ENCODE assay signal across 8 mouse cellular contexts in genomic region chr12:17253069-17253468, GRCm38 (mm10). TPM values are rescaled to one million over a fixed set of nuclear protein-coding genes. Genes with fewer than 3 reads are reported as not detected.
DNase-seq lines count a peak whose midpoint lies in the region; ATAC-seq and TF ChIP-seq lines count a peak whose summit lies in the region.

No protein-coding gene starts in this region.

- peak; percentile 90 for TF ChIP-seq CTCF in midbrain, postnatal 0 days (IDR thresholded peaks at IDR 0.05)

- H3K9me3 ChIP-seq in limb, embryonic 11.5 days (ENCODE audit: control insufficient read depth, low read length), result no peaks in the 10 kb centered on the region
- no peaks in the 10 kb centered on the region for H3K9me3 ChIP-seq in midbrain, postnatal 0 days (ENCODE audit: low read length)
- no peaks in the 10 kb centered on the region for H3K9me3 ChIP-seq in stomach, embryonic 15.5 days

- no peaks in the 10 kb centered on the region for H3K4me1 ChIP-seq in limb, embryonic 11.5 days (ENCODE audit: control insufficient read depth, insufficient read depth, low read length)
- H3K4me1 ChIP-seq in midbrain, postnatal 0 days (ENCODE audit: insufficient read depth, low read length), result no peaks in the 10 kb centered on the region
- H3K4me1 ChIP-seq in stomach, embryonic 15.5 days, result no peaks in the 10 kb centered on the region

- 9% methylated on average over 9 of the region's 9 CpGs for WGBS in limb, embryonic 11.5 days
- WGBS in midbrain, postnatal 0 days, result 6% methylated on average over 9 of the region's 9 CpGs
- 8% methylated on average over 9 of the region's 9 CpGs for WGBS in stomach, embryonic 15.5 days

- no peaks in the 10 kb centered on the region for H3K27me3 ChIP-seq in limb, embryonic 11.5 days (ENCODE audit: control insufficient read depth, insufficient read depth, low read length)
- 0 out of 2 replicates have a peak, but pooled peaks cover 3% of the 10 kb centered on the region for H3K27me3 ChIP-seq in midbrain, postnatal 0 days (ENCODE audit: insufficient read depth, low read length)
- no peaks in the 10 kb centered on the region for H3K27me3 ChIP-seq in stomach, embryonic 15.5 days (replicated peaks)

- no peak overlapping the region for H3K4me3 ChIP-seq in limb, embryonic 11.5 days (ENCODE audit: low read depth, low read length)
- H3K4me3 ChIP-seq in midbrain, postnatal 0 days (ENCODE audit: low read depth, low read length), result peak overlapping the region; percentile 13; the same call in 1 of the 2 replicates
- H3K4me3 ChIP-seq in stomach, embryonic 15.5 days (replicated peaks), result no peak overlapping the region

- H3K27ac ChIP-seq in limb, embryonic 11.5 days (replicated peaks; ENCODE audit: low read depth, low read length), result no peak overlapping the region
- H3K27ac ChIP-seq in midbrain, postnatal 0 days (ENCODE audit: low read depth, low read length), result no peak overlapping the region
- no peak overlapping the region for H3K27ac ChIP-seq in stomach, embryonic 15.5 days

- H3K9ac ChIP-seq in limb, embryonic 11.5 days (ENCODE audit: low read length), result no peak overlapping the region
- 0 out of 2 replicates have a peak overlapping the region, but pooled peaks have one; percentile 46 for H3K9ac ChIP-seq in midbrain, postnatal 0 days (replicated peaks; ENCODE audit: low read length, poor library complexity, severe bottlenecking)
- no peak overlapping the region for H3K9ac ChIP-seq in stomach, embryonic 15.5 days

- ATAC-seq in granulocyte monocyte progenitor cell, adult 5-6 weeks (replicated peaks; ENCODE audit: poor library complexity, severe bottlenecking), result peak; percentile 80
- ATAC-seq in limb, embryonic 11.5 days (ENCODE audit: insufficient number of reproducible peaks, low FRiP score, low TSS enrichment, low read depth), result no peak
- ATAC-seq in midbrain, postnatal 0 days (ENCODE audit: low FRiP score), result peak; percentile 64
- no peak for ATAC-seq in stomach, embryonic 15.5 days (ENCODE audit: insufficient read depth, low FRiP score, low read depth)

- H3K36me3 ChIP-seq in limb, embryonic 11.5 days (ENCODE audit: control insufficient read depth, insufficient read depth, low read length), result no peaks in the 10 kb centered on the region
- H3K36me3 ChIP-seq in midbrain, postnatal 0 days (ENCODE audit: insufficient read depth, low read length), result no peaks in the 10 kb centered on the region
- no peaks in the 10 kb centered on the region for H3K36me3 ChIP-seq in stomach, embryonic 15.5 days

- peak; percentile 76 for DNase-seq in B cell, adult 2 months
- peak; percentile 62 for DNase-seq in adrenal gland, adult 2 months
- peak; percentile 64 for DNase-seq in embryo, embryonic 11.5 days (ENCODE audit: low read depth, low spot score)
- DNase-seq in kidney, adult 11 months, result peak; percentile 24
- DNase-seq in limb, embryonic 11.5 days (ENCODE audit: low spot score), result peak; percentile 89
- peak; percentile 75 for DNase-seq in midbrain, postnatal 0 days (ENCODE audit: low spot score)

- H3K4me2 ChIP-seq in limb, embryonic 11.5 days (ENCODE audit: low read depth, severe bottlenecking), result no peak overlapping the region
- peak overlapping the region; percentile 37 for H3K4me2 ChIP-seq in midbrain, postnatal 0 days (ENCODE audit: low read depth, low read length, poor library complexity, severe bottlenecking)
- H3K4me2 ChIP-seq in stomach, embryonic 15.5 days, result peak overlapping the region; percentile 29; the same call in 1 of the 2 replicates

RNA-seq across cellular contexts. Expression of gene Pdia6, which starts 13.3 kb away (rescaled TPM):
- total RNA-seq in adrenal gland, adult 2 months (2021), result 100 to 1,000 TPM; 153 to 218 TPM
- 14.0 and 18.3 TPM in 2 replicates for polyA plus RNA-seq in adrenal gland, adult 2 months (2012; rRNA removed)
- total RNA-seq in granulocyte monocyte progenitor cell, adult 5-6 weeks (2014; fragmentation: Nextera tagmentation), result 311 and 350 TPM in 2 replicates
- total RNA-seq in granulocyte monocyte progenitor cell, adult 5-6 weeks (2017), result 596 and 685 TPM in 2 replicates
- 604 and 618 TPM in 2 replicates for polyA plus RNA-seq in limb, embryonic 11.5 days (2014; fragmentation: Nextera tagmentation; extraction: Ambion mirVana)
- total RNA-seq in midbrain, postnatal 0 days (2014; rRNA removed), result 85.4 and 116 TPM in 2 replicates
- 184 and 188 TPM in 2 replicates for polyA plus RNA-seq in midbrain, postnatal 0 days (2015; fragmentation: Nextera tagmentation; extraction: Ambion mirVana)
- polyA plus RNA-seq in stomach, embryonic 15.5 days (2015; fragmentation: Nextera tagmentation; extraction: Ambion mirVana), result 649 and 673 TPM in 2 replicates

Comparison
In these comparisons a context has a peak if more than half of its experiments do, and no peak if none do; other contexts are left out.
1. DNase-seq: peak in every context shown above with its lines; median percentile 89 in limb, embryonic 11.5 days; 76 in B cell, adult 2 months; 75 in midbrain, postnatal 0 days; 64 in embryo, embryonic 11.5 days; 62 in adrenal gland, adult 2 months; 24 in kidney, adult 11 months.
2. ATAC-seq: peak in granulocyte monocyte progenitor cell, adult 5-6 weeks (single experiment) and midbrain, postnatal 0 days (single experiment); none in limb, embryonic 11.5 days (single experiment) and stomach, embryonic 15.5 days (single experiment).